Mouse (Mus musculus): ENCODE data around the gene Edc3.

GRCm38 (mm10) chr9:57774168-57774567 lies 65.8 kb downstream of the Edc3 start:
- TF ChIP-seq CHD2 (IDR thresholded peaks at IDR 0.05; ENCODE audit: low read depth, low read length) (no peak), MAFK (IDR thresholded peaks at IDR 0.05; ENCODE audit: insufficient read depth, low read depth, low read length) (no peak), ZNF384 (IDR thresholded peaks at IDR 0.05; ENCODE audit: low read depth, low read length) (no peak), HCFC1 (IDR thresholded peaks at IDR 0.05; ENCODE audit: borderline replicate concordance, insufficient read depth, low read length) (no peak)

All from ES-E14 (cell line).